Mouse (Mus musculus): ENCODE data around the gene Zbtb8os. TPM values are rescaled to one million over a fixed set of nuclear protein-coding genes. Genes with fewer than 3 reads are reported as not detected.

The Zbtb8os gene
- total and polyA plus RNA-seq, 2 experiments from 2014 or later: 5.9 to 20.7 TPM

- Histone ChIP-seq H3K9ac (no peak overlapping the region), H3K36me3 (ENCODE audit: insufficient read depth) (no peaks in the 10 kb centered on the region), H3K4me1 (ENCODE audit: insufficient read depth) (no peaks in the 10 kb centered on the region), H3K27me3 (ENCODE audit: insufficient read depth, low read length) (no peaks in the 10 kb centered on the region), H3K27ac (ENCODE audit: low read depth, low read length) (no peak overlapping the region), H3K9me3 (ENCODE audit: low read length) (no peaks in the 10 kb centered on the region), H3K4me2 (ENCODE audit: low read depth) (no peak overlapping the region), H3K4me3 (ENCODE audit: low read depth, low read length) (no peak overlapping the region)
- no peak for ATAC-seq
- 82% methylated on average over 7 of the region's 7 CpGs for whole genome bisulfite sequencing
- no peak for DNase-seq
- no peak for TF ChIP-seq CTCF (IDR thresholded peaks at IDR 0.05; ENCODE audit: low read depth)
These were observed 55.6 kb downstream of the Zbtb8os start for GRCm38 (mm10) chr4:129390936-129391557.

DNA sequence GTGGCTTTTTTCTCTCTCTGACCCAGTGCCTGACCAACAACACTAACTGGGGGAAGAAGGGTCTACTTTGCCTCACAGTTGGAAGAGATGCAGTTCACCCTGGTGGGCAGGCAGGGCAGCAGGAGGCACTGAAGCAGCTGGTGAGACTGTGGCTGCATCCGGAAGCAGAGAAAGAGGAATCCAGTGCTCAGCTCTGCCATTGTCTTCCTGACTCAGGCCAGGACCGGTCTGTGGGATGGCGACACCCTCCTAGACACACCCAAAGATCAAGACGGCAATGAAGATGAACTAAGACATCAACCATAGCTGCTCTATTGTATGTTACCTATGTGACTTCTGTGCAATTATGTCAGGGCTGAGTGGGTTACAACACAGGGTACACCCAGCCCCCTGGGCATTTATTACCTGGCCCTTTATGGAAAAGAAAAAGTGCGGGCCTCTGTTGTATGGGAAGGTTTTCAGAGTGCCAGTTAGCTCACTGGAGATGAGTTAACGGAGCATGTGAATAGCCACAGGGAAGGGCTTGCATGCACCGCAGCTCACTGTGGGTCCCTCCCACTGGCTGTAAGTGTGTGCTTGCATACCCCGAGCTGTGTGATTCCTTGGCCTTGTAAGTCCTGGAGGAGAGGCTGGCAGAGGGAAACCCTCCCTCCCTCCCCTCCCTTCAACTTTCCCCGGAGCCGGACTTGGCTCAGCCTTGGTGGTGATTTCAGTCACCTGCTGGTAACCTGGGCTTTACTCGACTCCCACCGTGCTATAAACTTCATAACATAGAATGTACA, 58.8 kb downstream of the Zbtb8os start:
- Histone ChIP-seq H3K9me3 (ENCODE audit: low read length) (no peaks in the 10 kb centered on the region), H3K4me2 (ENCODE audit: low read depth) (no peak overlapping the region), H3K36me3 (ENCODE audit: insufficient read depth) (no peaks in the 10 kb centered on the region), H3K9ac (no peak overlapping the region), H3K27me3 (ENCODE audit: insufficient read depth, low read length) (no peaks in the 10 kb centered on the region), H3K27ac (ENCODE audit: low read depth, low read length) (no peak overlapping the region), H3K4me1 (ENCODE audit: insufficient read depth) (no peaks in the 10 kb centered on the region), H3K4me3 (ENCODE audit: low read depth, low read length) (no peak overlapping the region)
- no peak for TF ChIP-seq CTCF (IDR thresholded peaks at IDR 0.05; ENCODE audit: low read depth)
- 48% methylated on average over 12 of the region's 12 CpGs for WGBS
- ATAC-seq: no peak
- no peak for DNase-seq

DNA sequence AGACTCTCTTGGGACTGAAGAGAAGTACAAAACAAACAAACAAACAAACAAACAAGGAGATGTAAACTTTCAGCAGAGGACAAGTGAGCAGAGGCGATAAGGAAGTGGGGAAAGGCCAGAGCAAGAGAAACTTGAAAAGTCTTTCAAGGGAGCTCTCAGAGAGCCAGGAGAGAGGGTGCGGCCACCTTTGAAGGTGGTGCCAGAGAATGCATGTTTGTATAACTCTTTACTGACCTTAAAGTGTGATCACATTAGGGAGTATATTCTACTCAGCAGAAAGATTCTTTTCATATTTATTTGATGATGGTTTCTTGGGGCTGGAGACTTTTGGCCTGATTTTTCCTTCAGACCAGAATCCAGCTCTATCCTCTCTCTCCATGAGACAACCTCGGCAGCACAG, 61.5 kb downstream of the Zbtb8os start:
- Histone ChIP-seq H3K27ac (ENCODE audit: low read depth, low read length) (no peak overlapping the region), H3K9ac (no peak overlapping the region), H3K4me3 (ENCODE audit: low read depth, low read length) (no peak overlapping the region), H3K4me1 (ENCODE audit: insufficient read depth) (no peaks in the 10 kb centered on the region), H3K9me3 (ENCODE audit: low read length) (no peaks in the 10 kb centered on the region), H3K27me3 (ENCODE audit: insufficient read depth, low read length) (no peaks in the 10 kb centered on the region), H3K36me3 (ENCODE audit: insufficient read depth) (no peaks in the 10 kb centered on the region), H3K4me2 (ENCODE audit: low read depth) (no peak overlapping the region)
- DNase-seq: no peak
- ATAC-seq: no peak
- TF ChIP-seq CTCF (IDR thresholded peaks at IDR 0.05; ENCODE audit: low read depth): no peak
- 89% methylated on average over 3 of the region's 3 CpGs for WGBS

DNA sequence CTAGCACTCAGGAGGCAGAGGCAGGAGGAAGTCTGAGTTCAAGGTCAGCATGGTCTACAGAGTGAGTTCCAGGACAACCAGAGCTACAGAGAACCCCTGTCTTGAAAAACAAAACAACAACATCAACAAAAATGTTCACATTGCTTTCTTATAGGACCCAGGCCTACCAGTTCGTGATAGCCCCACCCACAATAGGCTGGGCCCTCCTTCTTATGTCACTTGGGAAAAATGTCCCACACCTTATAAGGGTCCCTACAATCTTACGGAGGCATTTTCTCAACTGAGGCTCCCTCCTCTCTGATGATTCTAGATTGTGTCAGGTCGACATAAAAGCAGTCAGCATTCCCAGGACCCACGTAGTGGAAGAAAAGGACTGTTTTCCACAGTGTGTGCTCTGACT, 64.3 kb downstream of the Zbtb8os start:
- no peak for ATAC-seq

More for the DNA sequence above, 64.3 kb downstream of the Zbtb8os start:
- Histone ChIP-seq H3K4me3 (ENCODE audit: low read depth, low read length) (no peak overlapping the region), H3K27ac (ENCODE audit: low read depth, low read length) (no peak overlapping the region), H3K4me2 (ENCODE audit: low read depth) (no peak overlapping the region), H3K36me3 (ENCODE audit: insufficient read depth) (no peaks in the 10 kb centered on the region), H3K9me3 (ENCODE audit: low read length) (no peaks in the 10 kb centered on the region), H3K9ac (no peak overlapping the region), H3K4me1 (ENCODE audit: insufficient read depth) (no peaks in the 10 kb centered on the region), H3K27me3 (ENCODE audit: insufficient read depth, low read length) (no peaks in the 10 kb centered on the region)
- WGBS: 84% methylated on average over 4 of the region's 4 CpGs
- no peak for TF ChIP-seq CTCF (IDR thresholded peaks at IDR 0.05; ENCODE audit: low read depth)
- DNase-seq: no peak

Other genes starting within 250 kb of the Zbtb8os start
- gene Tmem54, start 230.1 kb upstream of the Zbtb8os start, total RNA-seq (2014; rRNA removed): not detected in 2 replicates
- gene Tmem54, start 230.1 kb upstream of the Zbtb8os start, polyA plus RNA-seq (2015; fragmentation: Nextera tagmentation; extraction: Ambion mirVana): not detected in 2 replicates
- gene Hpca, start 213.7 kb upstream of the Zbtb8os start, total RNA-seq (2014; rRNA removed): 129 and 214 TPM in 2 replicates
- gene Hpca, start 213.7 kb upstream of the Zbtb8os start, polyA plus RNA-seq (2015; fragmentation: Nextera tagmentation; extraction: Ambion mirVana): 110 and 128 TPM in 2 replicates
- 10.3 and 11.6 TPM in 2 replicates for gene Fndc5, start 198.7 kb upstream of the Zbtb8os start, total RNA-seq (2014; rRNA removed)
- 5.8 and 8.3 TPM in 2 replicates for gene Fndc5, start 198.7 kb upstream of the Zbtb8os start, polyA plus RNA-seq (2015; fragmentation: Nextera tagmentation; extraction: Ambion mirVana)
- gene S100pbp, start 146.0 kb upstream of the Zbtb8os start, total RNA-seq (2014; rRNA removed): 41.4 and 52.2 TPM in 2 replicates
- gene S100pbp, start 146.0 kb upstream of the Zbtb8os start, polyA plus RNA-seq (2015; fragmentation: Nextera tagmentation; extraction: Ambion mirVana): 11.0 and 15.6 TPM in 2 replicates
- gene Yars, start 145.9 kb upstream of the Zbtb8os start, total RNA-seq (2014; rRNA removed): 97.7 and 119 TPM in 2 replicates
- 108 and 120 TPM in 2 replicates for gene Yars, start 145.9 kb upstream of the Zbtb8os start, polyA plus RNA-seq (2015; fragmentation: Nextera tagmentation; extraction: Ambion mirVana)
- 7.8 and 10.6 TPM in 2 replicates for gene C77080, start 74.3 kb upstream of the Zbtb8os start, total RNA-seq (2014; rRNA removed)
- gene C77080, start 74.3 kb upstream of the Zbtb8os start, polyA plus RNA-seq (2015; fragmentation: Nextera tagmentation; extraction: Ambion mirVana): 2.7 and 3.5 TPM in 2 replicates
- gene Sync, start 48.1 kb upstream of the Zbtb8os start, total RNA-seq (2014; rRNA removed): 0.52 and 0.54 TPM in 2 replicates
- gene Sync, start 48.1 kb upstream of the Zbtb8os start, polyA plus RNA-seq (2015; fragmentation: Nextera tagmentation; extraction: Ambion mirVana): 0.48 and 0.79 TPM in 2 replicates
- gene Rbbp4, start 325 bp upstream of the Zbtb8os start, total RNA-seq (2014; rRNA removed): 103 and 111 TPM in 2 replicates
- gene Rbbp4, start 325 bp upstream of the Zbtb8os start, polyA plus RNA-seq (2015; fragmentation: Nextera tagmentation; extraction: Ambion mirVana): 272 and 292 TPM in 2 replicates
- gene Zbtb8a, start 42.4 kb downstream of the Zbtb8os start, total RNA-seq (2014; rRNA removed): 22.5 and 28.0 TPM in 2 replicates
- 10.3 and 14.3 TPM in 2 replicates for gene Zbtb8a, start 42.4 kb downstream of the Zbtb8os start, polyA plus RNA-seq (2015; fragmentation: Nextera tagmentation; extraction: Ambion mirVana)
- gene Zbtb8b, start 105.2 kb downstream of the Zbtb8os start, total RNA-seq (2014; rRNA removed): 7.0 and 10.5 TPM in 2 replicates
- gene Zbtb8b, start 105.2 kb downstream of the Zbtb8os start, polyA plus RNA-seq (2015; fragmentation: Nextera tagmentation; extraction: Ambion mirVana): 6.0 and 9.2 TPM in 2 replicates
- 57.0 and 61.6 TPM in 2 replicates for gene Bsdc1, start 125.9 kb downstream of the Zbtb8os start, total RNA-seq (2014; rRNA removed)
- gene Bsdc1, start 125.9 kb downstream of the Zbtb8os start, polyA plus RNA-seq (2015; fragmentation: Nextera tagmentation; extraction: Ambion mirVana): 25.6 and 28.4 TPM in 2 replicates
- 0.24 and 0.46 TPM in 2 replicates for gene Tssk3, start 155.3 kb downstream of the Zbtb8os start, total RNA-seq (2014; rRNA removed)
- gene Tssk3, start 155.3 kb downstream of the Zbtb8os start, polyA plus RNA-seq (2015; fragmentation: Nextera tagmentation; extraction: Ambion mirVana): 0.62 and 0.98 TPM in 2 replicates
- 1.8 TPM in 1 of 2 replicates, not detected in the other for gene Fam229a, start 155.5 kb downstream of the Zbtb8os start, total RNA-seq (2014; rRNA removed)
- gene Fam229a, start 155.5 kb downstream of the Zbtb8os start, polyA plus RNA-seq (2015; fragmentation: Nextera tagmentation; extraction: Ambion mirVana): 1.7 and 2.6 TPM in 2 replicates
- 1,946 and 1,960 TPM in 2 replicates for gene Marcksl1, start 177.9 kb downstream of the Zbtb8os start, total RNA-seq (2014; rRNA removed)
- 2,276 and 2,298 TPM in 2 replicates for gene Marcksl1, start 177.9 kb downstream of the Zbtb8os start, polyA plus RNA-seq (2015; fragmentation: Nextera tagmentation; extraction: Ambion mirVana)
- gene Hdac1, start 207.0 kb downstream of the Zbtb8os start, total RNA-seq (2014; rRNA removed): 25.6 and 30.8 TPM in 2 replicates
- gene Hdac1, start 207.0 kb downstream of the Zbtb8os start, polyA plus RNA-seq (2015; fragmentation: Nextera tagmentation; extraction: Ambion mirVana): 47.3 and 50.7 TPM in 2 replicates
- 13.9 and 15.3 TPM in 2 replicates for gene Lck, start 237.9 kb downstream of the Zbtb8os start, total RNA-seq (2014; rRNA removed)
- gene Lck, start 237.9 kb downstream of the Zbtb8os start, polyA plus RNA-seq (2015; fragmentation: Nextera tagmentation; extraction: Ambion mirVana): 14.9 and 17.0 TPM in 2 replicates
- not detected in 2 replicates for gene Fam167b, start 242.9 kb downstream of the Zbtb8os start, total RNA-seq (2014; rRNA removed)
- 0.23 TPM in 1 of 2 replicates, not detected in the other for gene Fam167b, start 242.9 kb downstream of the Zbtb8os start, polyA plus RNA-seq (2015; fragmentation: Nextera tagmentation; extraction: Ambion mirVana)

Measured in forebrain, postnatal 0 days (tissue).